Mouse (Mus musculus) thymus, postnatal 10 days (tissue): ENCODE data around the gene Qrich2.
"Not testable (repeated sequence)": the region's sequence is repeated elsewhere in the genome, so short reads cannot be mapped to it uniquely, and the experiment has no call there.

Experiments used
- DNase-seq, 2 experiments: peaks; one replicate each; pipeline ENCODE4 v3.0.0; 2021; ENCODE audit warnings: low spot score in 2 of 2

Gene Qrich2

GRCm38 (mm10) chr11:116489771-116490231 is 23.8 kb upstream of the Qrich2 start:
- DNase-seq = peak in 1 of 2 experiments; percentile 20

GRCm38 (mm10) chr11:116488693-116489375 is 22.8 kb upstream of the Qrich2 start:
- DNase-seq = no peak

- no peak for DNase-seq
Observed at GRCm38 (mm10) chr11:116488207-116488606, 22.2 kb upstream of the Qrich2 start.

GRCm38 (mm10) chr11:116484261-116484660 is 18.2 kb upstream of the Qrich2 start:
- DNase-seq = no peak

GRCm38 (mm10) chr11:116481776-116482175 is 15.7 kb upstream of the Qrich2 start:
- DNase-seq = no peak

- DNase-seq = no peak
Observed at GRCm38 (mm10) chr11:116480975-116481374, 14.9 kb upstream of the Qrich2 start.

- DNase-seq = no peak
Observed at GRCm38 (mm10) chr11:116479832-116480231, 13.8 kb upstream of the Qrich2 start.

GRCm38 (mm10) chr11:116478978-116479377 is 12.9 kb upstream of the Qrich2 start:
- DNase-seq = no peak

GRCm38 (mm10) chr11:116477160-116477759 is 11.2 kb upstream of the Qrich2 start:
- DNase-seq = no peak

- no peak for DNase-seq
Observed at GRCm38 (mm10) chr11:116476696-116477095, 10.7 kb upstream of the Qrich2 start.

- no peak for DNase-seq
Observed at GRCm38 (mm10) chr11:116476041-116476440, 10.0 kb upstream of the Qrich2 start.

GRCm38 (mm10) chr11:116472275-116472674 is 6.2 kb upstream of the Qrich2 start:
- no peak for DNase-seq

- DNase-seq = no peak
Observed at GRCm38 (mm10) chr11:116470896-116471295, 4.9 kb upstream of the Qrich2 start.

- DNase-seq = no peak
Observed at GRCm38 (mm10) chr11:116470249-116470648, 4.2 kb upstream of the Qrich2 start.

GRCm38 (mm10) chr11:116468338-116468737 is 2.3 kb upstream of the Qrich2 start:
- DNase-seq = not testable (repeated sequence)

GRCm38 (mm10) chr11:116463833-116464232 is 2.2 kb downstream of the Qrich2 start:
- peak; percentile 61 to 86 for DNase-seq

GRCm38 (mm10) chr11:116463338-116463737 is 2.7 kb downstream of the Qrich2 start:
- DNase-seq = no peak

GRCm38 (mm10) chr11:116459786-116460185 is 6.3 kb downstream of the Qrich2 start:
- DNase-seq = no peak

- DNase-seq = no peak
Observed at GRCm38 (mm10) chr11:116456234-116456633, 9.8 kb downstream of the Qrich2 start.

- DNase-seq = no peak
Observed at GRCm38 (mm10) chr11:116453889-116454288, 12.2 kb downstream of the Qrich2 start.

GRCm38 (mm10) chr11:116449341-116449740 is 16.7 kb downstream of the Qrich2 start:
- DNase-seq = no peak

- DNase-seq = no peak
Observed at GRCm38 (mm10) chr11:116447822-116448221, 18.2 kb downstream of the Qrich2 start.

- no peak for DNase-seq
Observed at GRCm38 (mm10) chr11:116446308-116446887, 19.6 kb downstream of the Qrich2 start.
